Mouse (Mus musculus): ENCODE results near the gene Casc4.

Casc4 gene

GRCm38 (mm10) chr2:121866632-121867050, at the start of gene Casc4:
Gene Casc4 (plus strand): TSS chr2:121866970.
- peak; percentile 84 for DNase-seq (ENCODE audit: low spot score)

- DNase-seq (ENCODE audit: low spot score) = no peak
Observed at GRCm38 (mm10) chr2:121821787-121822186, 45.0 kb upstream of the Casc4 start.

- no peak for DNase-seq (ENCODE audit: low spot score)
Observed at GRCm38 (mm10) chr2:121824653-121825052, 42.1 kb upstream of the Casc4 start.

DNA sequence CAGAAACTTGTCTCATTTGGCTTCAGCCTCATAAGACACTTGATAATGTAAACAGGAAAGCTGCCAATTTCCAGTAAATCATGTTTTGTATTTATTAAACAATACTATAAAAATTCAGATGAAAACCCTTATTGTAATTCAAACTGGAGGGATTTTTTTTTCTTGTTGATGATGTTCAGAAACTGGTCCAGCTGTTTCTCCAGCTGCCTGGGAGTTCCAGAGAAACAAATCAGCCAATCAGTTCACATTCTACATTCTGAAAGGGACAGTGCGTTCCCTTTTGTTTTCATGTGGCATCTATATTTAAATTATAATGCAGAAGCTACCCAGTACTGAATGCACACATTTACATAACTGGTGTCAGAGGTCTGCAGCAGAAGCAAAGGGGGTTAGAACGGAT, 40.6 kb upstream of the Casc4 start:
- DNase-seq (ENCODE audit: low spot score) = no peak

DNA sequence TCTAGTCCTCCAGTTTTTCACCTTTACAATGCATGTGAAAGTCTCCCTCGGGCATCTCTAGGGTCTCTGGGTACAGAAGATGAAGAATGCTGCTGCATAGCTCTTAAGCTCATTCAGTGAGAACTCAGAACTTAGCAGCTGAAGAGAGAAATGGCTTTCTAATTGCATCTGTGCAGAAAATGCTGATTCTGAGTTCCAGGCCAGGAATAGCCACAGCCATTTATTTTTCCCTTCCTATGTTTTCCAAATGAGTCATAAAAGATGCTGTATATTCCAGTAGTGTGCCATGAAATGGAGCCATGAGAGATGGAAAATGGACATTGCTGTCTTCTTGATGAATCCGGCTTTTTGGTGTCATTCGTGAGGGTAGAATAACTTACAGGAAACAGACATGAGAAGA, 38.4 kb upstream of the Casc4 start:
- no peak for DNase-seq (ENCODE audit: low spot score)

GRCm38 (mm10) chr2:121832484-121832894, 34.3 kb upstream of the Casc4 start:
- DNase-seq (ENCODE audit: low spot score) = peak; percentile 24

DNA sequence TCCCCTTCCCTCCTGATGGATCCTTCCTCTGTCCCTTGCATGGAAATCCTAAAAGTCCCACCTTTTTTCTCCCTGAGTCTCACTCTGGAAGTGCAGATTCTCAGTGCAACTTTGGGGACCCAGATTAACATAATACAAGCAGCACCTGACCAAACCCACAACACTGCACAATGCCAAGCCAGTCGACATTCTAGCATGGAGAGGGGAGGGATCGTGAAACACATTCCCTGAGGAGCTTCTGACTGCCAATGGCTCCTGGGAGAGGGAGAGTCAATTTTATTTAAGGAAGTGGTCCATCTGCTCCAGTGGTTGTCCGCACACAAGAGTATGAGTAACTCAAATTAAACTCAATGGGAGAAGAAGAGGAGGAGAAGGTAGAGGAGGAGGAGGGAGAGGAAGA, 31.8 kb upstream of the Casc4 start:
- DNase-seq (ENCODE audit: low spot score) = no peak

- no peak for DNase-seq (ENCODE audit: low spot score)
Observed at GRCm38 (mm10) chr2:121841453-121841852, 25.3 kb upstream of the Casc4 start.

DNA sequence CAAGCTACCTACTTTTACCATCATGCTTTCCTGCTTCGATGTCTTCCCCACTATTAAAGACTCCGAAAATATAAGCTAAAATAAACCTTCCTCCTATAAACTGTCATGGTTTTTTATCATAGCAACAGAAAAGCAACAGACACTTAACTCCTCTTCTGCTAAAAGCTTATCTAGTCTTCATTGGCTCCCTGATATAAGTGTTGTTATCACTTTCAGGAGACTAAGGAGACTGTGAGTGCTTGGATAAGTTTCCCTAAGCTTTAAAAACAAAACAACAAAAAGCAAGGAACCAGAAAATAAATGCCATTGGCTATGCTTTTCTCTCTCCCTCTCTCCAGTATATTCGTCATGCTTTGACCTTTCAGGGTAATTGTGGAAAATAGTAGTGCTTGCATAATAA, 24.5 kb upstream of the Casc4 start:
- DNase-seq (ENCODE audit: low spot score) = no peak

DNA sequence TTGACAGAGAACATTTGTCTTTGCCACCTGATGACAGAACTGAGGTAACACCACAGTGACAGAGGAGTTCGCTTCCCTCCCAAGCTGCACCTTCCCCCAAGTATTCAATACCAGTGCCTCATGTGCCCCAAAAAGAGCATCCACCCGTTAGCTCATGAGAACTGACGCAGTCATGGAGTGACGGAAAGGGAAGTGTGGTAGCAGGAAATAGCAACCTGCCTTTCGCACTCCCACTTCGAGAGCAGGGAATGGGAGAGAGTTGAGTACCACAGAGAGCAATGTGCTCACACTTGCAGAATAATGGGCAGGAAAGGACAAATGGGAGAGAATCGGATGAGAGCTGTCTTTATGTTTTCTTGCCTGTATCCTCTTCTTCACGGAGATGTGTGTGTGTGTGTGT, 20.7 kb upstream of the Casc4 start:
- DNase-seq (ENCODE audit: low spot score) = no peak

DNA sequence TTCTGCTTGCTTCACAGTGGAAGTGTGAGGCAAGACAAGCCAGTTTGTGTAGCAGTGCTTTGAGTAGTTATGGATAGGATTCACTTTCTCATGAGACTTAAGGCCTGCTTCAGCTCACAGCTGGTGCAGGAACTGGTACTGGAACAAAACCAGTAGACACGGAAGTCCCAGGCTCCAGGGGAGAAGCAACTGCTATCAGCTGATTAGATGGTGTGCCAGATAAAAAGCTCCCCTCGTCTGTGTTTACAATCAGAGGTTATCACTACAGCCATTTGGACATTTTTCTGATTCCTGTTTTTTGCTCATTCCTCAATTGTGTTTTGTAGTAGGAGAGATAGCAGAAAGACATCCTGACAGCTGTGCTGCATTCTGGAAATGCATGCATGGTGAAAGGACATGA, 14.7 kb upstream of the Casc4 start:
- DNase-seq (ENCODE audit: low spot score) = no peak

- no peak for DNase-seq (ENCODE audit: low spot score)
Observed at GRCm38 (mm10) chr2:121853974-121854373, 12.8 kb upstream of the Casc4 start.

DNA sequence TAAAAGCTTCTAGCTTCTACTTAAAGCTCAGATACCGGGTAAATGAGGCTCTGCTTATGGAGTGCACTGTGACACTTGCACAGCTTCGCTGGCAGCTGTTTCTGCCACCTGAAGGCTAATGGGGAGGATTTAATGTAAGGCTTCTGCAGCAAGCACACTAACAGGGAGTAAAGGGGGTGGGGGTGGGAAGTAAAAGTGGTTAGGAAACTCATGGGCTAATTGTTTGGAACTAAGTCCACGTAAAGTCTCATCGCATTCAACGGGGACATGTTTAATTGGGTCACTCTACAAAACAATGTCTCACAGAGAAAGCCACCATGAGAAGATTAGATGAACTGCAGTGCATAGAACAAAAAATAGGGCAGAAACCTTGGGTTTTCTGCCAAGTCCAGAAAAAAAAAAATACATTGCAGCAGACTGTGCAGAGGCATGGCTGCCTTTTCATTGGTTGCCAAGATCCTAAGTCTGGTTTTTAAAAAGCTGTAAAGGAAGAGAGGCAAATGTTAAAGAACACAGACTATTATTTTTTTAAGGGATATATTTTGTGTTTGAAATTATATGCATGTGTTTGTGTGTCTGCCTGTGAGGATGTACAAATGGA, 7.3 kb upstream of the Casc4 start:
- DNase-seq (ENCODE audit: low spot score) = no peak

GRCm38 (mm10) chr2:121866071-121866601, 634 bp upstream of the Casc4 start:
- DNase-seq (ENCODE audit: low spot score) = no peak

- DNase-seq (ENCODE audit: low spot score) = no peak
Observed at GRCm38 (mm10) chr2:121867051-121867928, 520 bp downstream of the Casc4 start.

GRCm38 (mm10) chr2:121879506-121879905, 12.7 kb downstream of the Casc4 start:
- DNase-seq (ENCODE audit: low spot score) = no peak

DNA sequence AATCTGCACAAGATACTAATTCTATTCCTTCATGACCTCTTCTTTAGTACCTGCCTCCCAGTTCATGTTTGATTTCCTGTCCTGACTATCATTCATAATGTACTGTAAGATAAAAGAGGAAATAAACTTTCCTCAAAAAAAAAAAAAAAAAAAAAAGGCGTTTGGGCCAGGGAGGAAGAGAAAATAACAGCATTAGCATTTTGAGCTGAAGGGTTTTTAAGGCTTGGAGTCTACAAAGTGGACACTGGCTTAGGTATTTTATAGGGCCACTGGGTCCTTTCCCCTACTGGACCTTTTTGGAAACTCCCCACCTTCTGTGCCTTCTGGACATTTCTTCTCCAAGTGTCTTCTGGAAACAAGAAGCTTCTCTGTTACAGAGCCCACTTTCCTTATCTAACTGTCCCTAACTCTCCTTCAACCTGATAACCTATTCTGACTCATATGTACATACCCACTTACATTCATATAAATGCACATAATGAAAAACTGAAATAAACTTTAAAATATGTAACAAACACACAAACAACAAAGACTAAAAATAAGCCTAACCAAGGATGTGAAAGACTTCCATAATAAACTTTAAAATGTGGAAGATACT, 18.8 kb downstream of the Casc4 start:
- DNase-seq (ENCODE audit: low spot score) = no peak

DNA sequence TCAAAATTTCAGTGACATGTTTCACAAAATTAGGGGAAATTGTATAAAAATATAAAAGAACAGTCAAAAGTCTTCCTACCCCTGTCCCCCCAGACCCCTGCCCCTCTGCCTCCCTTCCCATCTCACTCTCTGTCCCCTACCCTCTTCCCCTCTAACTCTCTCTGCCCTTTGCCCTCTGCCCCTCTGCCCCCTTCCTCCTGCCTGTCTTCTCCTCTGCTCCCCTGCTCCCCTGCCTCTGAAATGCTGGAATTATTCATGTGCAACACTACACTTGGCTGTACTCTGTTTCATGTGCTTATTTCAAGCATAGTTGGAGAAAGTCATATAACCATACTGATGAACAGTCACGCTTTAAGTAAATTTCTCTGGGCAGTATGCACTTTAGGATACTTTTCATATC, 19.6 kb downstream of the Casc4 start:
- no peak for DNase-seq (ENCODE audit: low spot score)

DNA sequence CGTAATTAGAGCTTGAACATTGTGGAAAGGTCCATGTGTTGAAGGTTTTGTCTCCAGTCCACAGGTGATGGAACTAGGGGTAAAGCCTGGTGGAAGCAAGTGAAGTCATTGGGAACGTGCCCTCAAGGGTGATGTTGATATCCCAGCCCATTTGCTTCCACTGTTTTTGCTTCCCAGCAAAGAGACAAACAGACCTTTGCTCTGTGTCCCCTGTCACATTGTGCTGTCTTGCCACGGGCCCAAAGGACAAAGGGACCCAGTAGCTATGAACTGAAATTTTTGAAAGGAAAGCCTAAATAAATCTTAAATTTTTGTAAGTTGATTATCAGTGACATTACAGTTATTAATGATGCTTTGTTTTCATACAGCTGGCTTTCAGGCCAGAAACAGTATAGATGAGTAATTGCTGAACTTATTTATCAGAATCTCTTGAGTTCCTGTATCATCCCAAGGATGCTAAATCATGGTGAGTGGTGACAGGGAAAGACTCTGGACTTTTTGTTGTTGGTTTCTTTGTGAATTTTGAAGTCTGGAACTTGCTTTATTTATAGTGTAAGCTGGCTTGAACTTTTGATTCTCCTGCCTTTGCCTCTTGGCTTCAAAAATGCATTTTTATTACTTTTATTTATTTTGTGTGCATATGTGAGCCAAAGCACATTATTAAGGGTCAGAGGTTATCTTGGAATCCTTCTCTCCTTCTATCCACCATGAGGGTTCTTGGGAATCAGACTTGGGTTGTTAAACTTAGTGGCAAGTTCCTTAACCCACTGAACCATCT, 22.1 kb downstream of the Casc4 start:
- DNase-seq (ENCODE audit: low spot score) = no peak

GRCm38 (mm10) chr2:121895261-121895660, 28.5 kb downstream of the Casc4 start:
- DNase-seq (ENCODE audit: low spot score) = no peak

DNA sequence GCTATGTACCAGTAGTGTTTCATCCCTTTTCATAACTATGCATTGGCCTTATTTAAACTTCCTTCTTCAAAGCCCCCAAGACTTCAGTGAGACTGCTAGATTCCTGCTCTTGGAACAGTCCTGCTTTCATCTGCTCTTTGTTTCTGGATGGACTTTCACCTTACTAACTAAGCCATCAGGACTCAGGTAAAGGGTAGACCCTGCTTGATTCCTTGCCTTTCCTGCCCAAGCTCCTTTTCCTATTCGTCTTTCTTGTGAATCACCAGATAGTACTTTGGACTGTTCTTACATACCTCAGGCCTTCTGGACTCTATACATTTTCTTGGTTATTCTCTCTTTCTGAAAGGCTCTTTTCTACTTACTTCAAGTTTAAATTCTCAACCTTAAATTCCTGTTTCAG, 30.1 kb downstream of the Casc4 start:
- DNase-seq (ENCODE audit: low spot score) = no peak

DNA sequence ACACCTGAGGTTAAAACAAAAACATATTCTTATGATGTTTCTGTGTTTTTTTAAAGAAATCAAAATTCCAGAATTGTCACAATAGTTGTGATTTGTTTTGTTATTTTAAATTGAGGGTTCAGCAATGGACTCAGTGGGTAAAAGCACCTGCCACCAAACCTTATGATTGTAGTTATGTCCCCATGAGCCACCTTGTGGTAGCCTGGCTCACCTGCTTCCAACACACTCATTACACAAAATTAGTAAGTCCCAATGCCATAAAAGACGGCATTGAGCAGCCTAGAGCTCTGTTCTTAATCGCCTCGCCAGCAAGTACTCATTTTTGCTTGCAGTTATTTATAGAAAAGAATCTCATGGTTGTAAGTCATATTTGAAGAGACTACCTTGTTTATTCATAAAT, 43.2 kb downstream of the Casc4 start:
- DNase-seq (ENCODE audit: low spot score) = no peak

All from urinary bladder, postnatal 25 days (tissue).